Mouse (Mus musculus) urinary bladder, postnatal 10 days (tissue): ENCODE data around the gene Rasgrf2.
"Not testable (repeated sequence)": the region's sequence is repeated elsewhere in the genome, so short reads cannot be mapped to it uniquely, and the experiment has no call there.

Experiments used
- DNase-seq: peaks from one replicate; pipeline ENCODE4 v3.0.0; 2022; ENCODE audit warnings: low spot score

The Rasgrf2 gene

GRCm38 (mm10) chr13:92131384-92132150 lies at the start of gene Rasgrf2:
Rasgrf2 (minus strand) TSS chr13:92131656.
- DNase-seq: no peak

GRCm38 (mm10) chr13:92172686-92173085 lies 41.2 kb upstream of the Rasgrf2 start:
- not testable (repeated sequence) for DNase-seq

GRCm38 (mm10) chr13:92150551-92150950 lies 19.1 kb upstream of the Rasgrf2 start:
- no peak for DNase-seq

GRCm38 (mm10) chr13:92148858-92149257 lies 17.4 kb upstream of the Rasgrf2 start:
- DNase-seq: no peak

GRCm38 (mm10) chr13:92134792-92135191 lies 3.3 kb upstream of the Rasgrf2 start:
- DNase-seq: no peak

- DNase-seq: no peak
Measured at GRCm38 (mm10) chr13:92132599-92132998, 1.1 kb upstream of the Rasgrf2 start.

- no peak for DNase-seq
Measured at GRCm38 (mm10) chr13:92130994-92131383, 467 bp downstream of the Rasgrf2 start.

- no peak for DNase-seq
Measured at GRCm38 (mm10) chr13:92129877-92130276, 1.6 kb downstream of the Rasgrf2 start.

GRCm38 (mm10) chr13:92125902-92126301 lies 5.6 kb downstream of the Rasgrf2 start:
- no peak for DNase-seq

GRCm38 (mm10) chr13:92119623-92120022 lies 11.8 kb downstream of the Rasgrf2 start:
- DNase-seq: no peak

- no peak for DNase-seq
Measured at GRCm38 (mm10) chr13:92114076-92114475, 17.4 kb downstream of the Rasgrf2 start.

- DNase-seq: no peak
Measured at GRCm38 (mm10) chr13:92108237-92108636, 23.2 kb downstream of the Rasgrf2 start.

GRCm38 (mm10) chr13:92104259-92104658 lies 27.2 kb downstream of the Rasgrf2 start:
- no peak for DNase-seq

GRCm38 (mm10) chr13:92098484-92098883 lies 33.0 kb downstream of the Rasgrf2 start:
- DNase-seq: no peak

GRCm38 (mm10) chr13:92095131-92096090 lies 36.0 kb downstream of the Rasgrf2 start:
- no peak for DNase-seq

GRCm38 (mm10) chr13:92093712-92094290 lies 37.7 kb downstream of the Rasgrf2 start:
- DNase-seq: no peak

GRCm38 (mm10) chr13:92073111-92073510 lies 58.3 kb downstream of the Rasgrf2 start:
- no peak for DNase-seq

- no peak for DNase-seq
Measured at GRCm38 (mm10) chr13:92068651-92069050, 62.8 kb downstream of the Rasgrf2 start.

- DNase-seq: no peak
Measured at GRCm38 (mm10) chr13:92067831-92068230, 63.6 kb downstream of the Rasgrf2 start.

GRCm38 (mm10) chr13:92053748-92054147 lies 77.7 kb downstream of the Rasgrf2 start:
- no peak for DNase-seq

- no peak for DNase-seq
Measured at GRCm38 (mm10) chr13:92053001-92053400, 78.5 kb downstream of the Rasgrf2 start.

GRCm38 (mm10) chr13:92051216-92051615 lies 80.2 kb downstream of the Rasgrf2 start:
- DNase-seq: no peak
